Mouse (Mus musculus): ENCODE data around the gene Hist1h1e.

The Hist1h1e gene

GRCm38 (mm10) chr13:23622175-23622671, at the start of gene Hist1h1e:
TSS of gene Hist1h1e (minus strand) at chr13:23622558.
- peak; percentile 86 to 90 for DNase-seq

- DNase-seq = no peak
Observed at GRCm38 (mm10) chr13:23662536-23662935, 40.2 kb upstream of the Hist1h1e start.

GRCm38 (mm10) chr13:23659636-23660366, 37.4 kb upstream of the Hist1h1e start:
- DNase-seq = no peak

- DNase-seq = no peak
Observed at GRCm38 (mm10) chr13:23630653-23631052, 8.3 kb upstream of the Hist1h1e start.

- peak; percentile 15 to 31 for DNase-seq
Observed at GRCm38 (mm10) chr13:23622861-23623450, 598 bp upstream of the Hist1h1e start.

GRCm38 (mm10) chr13:23621532-23622174, 705 bp downstream of the Hist1h1e start:
- DNase-seq = peak; percentile 56 to 74

- peak; percentile 75 to 78 for DNase-seq
Observed at GRCm38 (mm10) chr13:23620733-23621531, 1.4 kb downstream of the Hist1h1e start, which contains the start of gene Hist1h2be. TSS of gene Hist1h2be (minus strand) at chr13:23621124.

- peak in 1 of 2 experiments; percentile 17 for DNase-seq
Observed at GRCm38 (mm10) chr13:23620056-23620732, 2.2 kb downstream of the Hist1h1e start.

- no peak for DNase-seq
Observed at GRCm38 (mm10) chr13:23611638-23612037, 10.7 kb downstream of the Hist1h1e start.

- no peak for DNase-seq
Observed at GRCm38 (mm10) chr13:23610393-23610792, 12.0 kb downstream of the Hist1h1e start.

GRCm38 (mm10) chr13:23609844-23610243, 12.5 kb downstream of the Hist1h1e start:
- no peak for DNase-seq

GRCm38 (mm10) chr13:23609209-23609608, 13.1 kb downstream of the Hist1h1e start:
- no peak for DNase-seq

GRCm38 (mm10) chr13:23605052-23605451, 17.3 kb downstream of the Hist1h1e start:
- DNase-seq = no peak

- DNase-seq = no peak
Observed at GRCm38 (mm10) chr13:23604452-23604851, 17.9 kb downstream of the Hist1h1e start.

- DNase-seq = no peak
Observed at GRCm38 (mm10) chr13:23603182-23603699, 19.1 kb downstream of the Hist1h1e start.

GRCm38 (mm10) chr13:23597957-23598356, 24.4 kb downstream of the Hist1h1e start:
- peak; percentile 72 to 84 for DNase-seq

GRCm38 (mm10) chr13:23595622-23596372, 26.6 kb downstream of the Hist1h1e start:
- no peak for DNase-seq

- no peak for DNase-seq
Observed at GRCm38 (mm10) chr13:23595185-23595584, 27.2 kb downstream of the Hist1h1e start.

- DNase-seq = no peak
Observed at GRCm38 (mm10) chr13:23593051-23593770, 29.1 kb downstream of the Hist1h1e start.

- peak; percentile 63 to 65 for DNase-seq
Observed at GRCm38 (mm10) chr13:23592614-23593013, 29.7 kb downstream of the Hist1h1e start.
